Mouse (Mus musculus) hindbrain, embryonic 10.5 days (tissue): ENCODE data around the gene Hddc3. TPM values are rescaled to one million over a fixed set of nuclear protein-coding genes. Genes with fewer than 3 reads are reported as not detected.
A peak's percentile ranks its signal among the peaks of the same experiment; 100 is the strongest.

ENCODE experiments used
- DNase-seq: peaks from one replicate; pipeline ENCODE4 v3.0.0-alpha.2; 2017; ENCODE audit warnings: low spot score
- H3K27ac ChIP-seq: fragments of 300-500 bp; sonication (generic); 2 replicates; pipeline ENCODE4 v1.5.1; 2016; ENCODE audit warnings: mild to moderate bottlenecking, moderate library complexity
- H3K27me3 ChIP-seq: fragments of 300-500 bp; sonication (generic); 2 replicates; pipeline ENCODE4 v1.6.1; 2016; ENCODE audit warnings: mild to moderate bottlenecking; ENCODE audit not compliant: poor library complexity, insufficient read depth, severe bottlenecking
- H3K36me3 ChIP-seq: fragments of 300-500 bp; sonication (generic); 2 replicates; pipeline ENCODE4 v1.6.1; 2016; ENCODE audit warnings: mild to moderate bottlenecking, moderate library complexity
- H3K4me1 ChIP-seq: fragments of 300-500 bp; sonication (generic); replicated peaks from 2 replicates; pipeline ENCODE4 v1.6.1; 2016; ENCODE audit warnings: mild to moderate bottlenecking
- H3K4me3 ChIP-seq: fragments of 300-500 bp; sonication (generic); 2 replicates; pipeline ENCODE4 v1.5.1; 2016; ENCODE audit warnings: mild to moderate bottlenecking, moderate library complexity
- H3K9me3 ChIP-seq: fragments of 300-500 bp; sonication (generic); 2 replicates; pipeline ENCODE4 v1.6.1; 2016; ENCODE audit warnings: mild to moderate bottlenecking, moderate library complexity
- WGBS: fragments of 180-500 bp; shearing (Covaris S2); methylation state at CpG from one replicate; pipeline ENCODE4 v1.1.7; 2016; 5-methylcytosine and 5-hydroxymethylcytosine counted together
- polyA plus RNA-seq: library from polyadenylated mRNA; unstranded; fragments of >200 nt; fragmentation: Nextera tagmentation; extraction: Ambion mirVana; gene quantifications from 2 replicates; pipeline ENCODE4 v1.2.1, GENCODE M21; 2016

Gene Hddc3
- polyA plus RNA-seq, 1 experiment from 2014 or later, result 19.6 TPM

GRCm38 (mm10) chr7:80373850-80374249 is 30.9 kb downstream of the Hddc3 start:
- DNase-seq, result no peak
- WGBS, result 86% methylated on average over 12 of the region's 12 CpGs

DNA sequence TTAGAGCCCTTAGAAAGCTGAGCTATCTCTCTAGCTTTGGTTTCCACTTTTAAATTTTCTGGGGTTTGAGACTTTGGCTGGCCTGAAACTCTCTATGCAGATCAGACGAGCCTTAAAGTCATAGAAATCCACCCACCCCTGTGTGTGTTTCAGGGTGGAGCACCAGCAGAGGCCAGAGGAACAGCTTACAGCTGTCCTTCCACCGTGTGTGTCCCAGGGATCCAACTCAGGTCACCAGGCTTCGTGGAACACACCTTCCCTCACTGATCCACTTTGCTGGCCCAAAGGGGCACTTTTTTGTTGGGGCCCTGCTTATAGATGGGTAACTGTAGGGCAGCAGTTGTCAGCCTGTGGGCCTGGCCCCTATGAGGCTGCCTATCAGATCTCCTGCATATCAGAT is 31.4 kb downstream of the Hddc3 start:
- no peak overlapping the region for H3K4me3 ChIP-seq
- peaks cover 26% of the 10 kb centered on the region for H3K4me1 ChIP-seq
- peaks cover 5% of the 10 kb centered on the region; the same call in 1 of the 2 replicates for H3K27me3 ChIP-seq
- no peak for DNase-seq
- H3K27ac ChIP-seq, result no peak overlapping the region
- H3K9me3 ChIP-seq, result no peaks in the 10 kb centered on the region
- no peaks in the 10 kb centered on the region for H3K36me3 ChIP-seq
- 65% methylated on average over 3 of the region's 3 CpGs for WGBS

More at GRCm38 (mm10) chr7:80373850-80374249, 30.9 kb downstream of the Hddc3 start:
- no peak overlapping the region for H3K27ac ChIP-seq
- peaks cover 5% of the 10 kb centered on the region; the same call in 1 of the 2 replicates for H3K27me3 ChIP-seq
- H3K36me3 ChIP-seq, result no peaks in the 10 kb centered on the region
- no peak overlapping the region for H3K4me3 ChIP-seq
- peaks cover 30% of the 10 kb centered on the region for H3K4me1 ChIP-seq
- no peaks in the 10 kb centered on the region for H3K9me3 ChIP-seq

DNA sequence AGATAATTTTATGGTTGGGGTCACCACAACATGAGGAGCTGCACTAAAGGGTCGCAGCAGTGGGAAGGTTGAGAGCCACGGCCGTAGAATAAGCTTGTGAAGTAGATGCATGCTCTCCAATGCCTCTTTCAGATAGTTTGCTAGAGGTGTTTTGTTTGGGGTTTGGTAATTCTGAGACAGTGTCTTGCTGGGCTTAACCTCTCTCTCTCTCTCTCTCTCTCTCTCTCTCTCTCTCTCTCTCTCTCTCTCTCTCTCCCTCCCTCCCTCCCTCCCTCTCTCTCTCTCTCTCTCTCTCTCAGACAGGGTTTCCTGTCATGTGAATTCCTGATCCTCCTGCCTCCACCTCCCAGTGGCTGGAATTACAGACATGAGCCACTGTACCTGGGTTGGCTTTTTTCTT is 31.8 kb downstream of the Hddc3 start:
- peaks cover 22% of the 10 kb centered on the region for H3K4me1 ChIP-seq
- H3K27ac ChIP-seq, result no peak overlapping the region
- no peak for DNase-seq
- 90% methylated on average over 3 of the region's 3 CpGs for WGBS
- peaks cover 4% of the 10 kb centered on the region; the same call in 1 of the 2 replicates for H3K36me3 ChIP-seq
- H3K9me3 ChIP-seq, result no peaks in the 10 kb centered on the region
- no peak overlapping the region for H3K4me3 ChIP-seq
- H3K27me3 ChIP-seq, result peaks cover 5% of the 10 kb centered on the region; the same call in 1 of the 2 replicates

DNA sequence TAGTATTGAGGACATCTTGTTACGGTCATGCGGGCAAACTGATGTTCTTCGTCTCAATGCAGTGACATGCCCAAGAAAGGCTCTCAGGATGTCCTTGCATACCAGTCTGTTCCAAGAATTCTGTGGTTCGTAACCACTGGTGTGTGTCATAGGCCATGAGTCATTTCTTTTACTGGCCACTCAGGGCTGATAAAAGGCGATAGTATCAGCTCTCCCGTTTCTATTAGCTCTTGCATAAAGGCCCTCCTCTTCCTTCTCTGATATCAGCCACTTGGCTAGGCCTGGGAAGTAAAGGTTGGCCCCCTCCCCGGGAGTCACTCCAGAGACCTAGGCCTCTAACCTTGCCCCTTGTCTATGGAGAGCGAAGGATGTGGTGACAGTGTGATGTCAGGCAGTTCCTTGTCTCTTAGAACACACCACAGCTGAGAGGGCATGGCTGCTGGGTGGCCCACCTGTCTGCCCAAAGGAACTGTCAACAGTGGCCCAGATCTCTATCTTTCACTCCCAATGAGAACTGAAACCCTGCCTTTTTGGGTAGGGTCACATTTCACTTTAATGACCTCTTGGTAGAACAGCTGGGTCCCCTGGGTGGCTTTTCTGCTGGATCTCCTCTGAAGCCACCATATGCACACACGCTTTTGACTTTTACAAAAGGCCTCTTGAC is 32.6 kb downstream of the Hddc3 start:
- DNase-seq, result no peak
- Histone ChIP-seq H3K4me3 (no peak overlapping the region), H3K9me3 (no peaks in the 10 kb centered on the region), H3K4me1 (peaks cover 14% of the 10 kb centered on the region), H3K36me3 (peaks cover 7% of the 10 kb centered on the region; the same call in 1 of the 2 replicates), H3K27ac (no peak overlapping the region), H3K27me3 (peaks cover 12% of the 10 kb centered on the region; the same call in 1 of the 2 replicates)
- WGBS, result 86% methylated on average over 9 of the region's 9 CpGs

- H3K27me3 ChIP-seq, result peaks cover 19% of the 10 kb centered on the region
- no peak overlapping the region for H3K27ac ChIP-seq
- no peaks in the 10 kb centered on the region for H3K9me3 ChIP-seq
- peaks cover 11% of the 10 kb centered on the region; the same call in 1 of the 2 replicates for H3K36me3 ChIP-seq
- H3K4me3 ChIP-seq, result no peak overlapping the region
- H3K4me1 ChIP-seq, result peaks cover 12% of the 10 kb centered on the region
- DNase-seq, result no peak
- 75% methylated on average over 10 of the region's 10 CpGs for WGBS
Observed at GRCm38 (mm10) chr7:80376192-80376591, 33.3 kb downstream of the Hddc3 start.

GRCm38 (mm10) chr7:80377471-80377870 is 34.6 kb downstream of the Hddc3 start:
- 37% methylated on average over 6 of the region's 6 CpGs for WGBS
- Histone ChIP-seq H3K27me3 (peaks cover 32% of the 10 kb centered on the region), H3K27ac (no peak overlapping the region), H3K4me3 (no peak overlapping the region), H3K36me3 (peaks cover 15% of the 10 kb centered on the region), H3K9me3 (no peaks in the 10 kb centered on the region), H3K4me1 (peaks cover 15% of the 10 kb centered on the region)
- peak; percentile 74 for DNase-seq

DNA sequence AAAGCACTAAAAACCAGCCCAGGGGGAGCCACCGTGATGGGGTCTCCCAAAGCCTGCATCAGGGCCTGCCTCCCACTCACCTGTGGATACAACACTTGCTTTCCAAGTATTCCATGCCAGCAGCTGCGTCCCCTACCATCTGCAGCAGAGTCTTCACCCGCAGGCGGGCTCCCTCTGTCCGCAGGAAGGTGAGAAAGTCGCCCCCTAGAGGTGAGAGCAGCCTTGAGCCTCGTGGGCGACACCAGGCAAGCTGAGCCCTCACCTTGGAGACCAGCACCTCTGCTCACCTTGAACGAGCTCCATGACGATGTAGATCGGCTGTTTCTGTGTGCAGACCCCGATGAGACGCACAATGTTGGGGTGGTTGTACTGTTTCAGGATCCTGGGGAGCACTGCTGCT is 36.6 kb downstream of the Hddc3 start:
- Histone ChIP-seq H3K27me3 (peaks cover 38% of the 10 kb centered on the region), H3K4me3 (no peak overlapping the region), H3K4me1 (peaks cover 23% of the 10 kb centered on the region), H3K27ac (no peak overlapping the region), H3K9me3 (no peaks in the 10 kb centered on the region), H3K36me3 (peaks cover 24% of the 10 kb centered on the region)
- peak; percentile 42 for DNase-seq
- 59% methylated on average over 13 of the region's 13 CpGs for WGBS

DNA sequence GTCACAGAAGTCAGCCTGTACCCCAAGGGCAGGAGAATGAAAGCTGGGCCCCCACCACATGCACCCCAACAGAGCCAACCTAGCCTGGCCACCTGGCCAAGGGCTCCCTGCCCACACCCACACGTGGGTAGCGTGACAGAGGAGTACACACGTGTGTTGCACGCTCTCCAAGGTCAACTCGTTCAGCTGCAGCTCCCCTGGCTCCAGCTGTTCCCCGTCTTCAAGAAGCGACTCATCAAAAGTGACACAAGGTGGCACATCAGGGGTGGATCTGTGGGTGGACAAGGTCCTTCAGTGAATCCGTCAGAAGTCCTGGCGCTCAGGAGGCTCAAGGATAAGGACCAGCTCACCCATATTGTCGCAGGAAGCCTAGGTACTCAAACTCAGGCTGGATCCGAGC is 40.0 kb downstream of the Hddc3 start:
- Histone ChIP-seq H3K27me3 (peaks cover 53% of the 10 kb centered on the region), H3K27ac (no peak overlapping the region), H3K36me3 (peaks cover 24% of the 10 kb centered on the region), H3K4me1 (peaks cover 28% of the 10 kb centered on the region), H3K4me3 (no peak overlapping the region), H3K9me3 (no peaks in the 10 kb centered on the region)
- no peak for DNase-seq
- 73% methylated on average over 11 of the region's 11 CpGs for WGBS

DNA sequence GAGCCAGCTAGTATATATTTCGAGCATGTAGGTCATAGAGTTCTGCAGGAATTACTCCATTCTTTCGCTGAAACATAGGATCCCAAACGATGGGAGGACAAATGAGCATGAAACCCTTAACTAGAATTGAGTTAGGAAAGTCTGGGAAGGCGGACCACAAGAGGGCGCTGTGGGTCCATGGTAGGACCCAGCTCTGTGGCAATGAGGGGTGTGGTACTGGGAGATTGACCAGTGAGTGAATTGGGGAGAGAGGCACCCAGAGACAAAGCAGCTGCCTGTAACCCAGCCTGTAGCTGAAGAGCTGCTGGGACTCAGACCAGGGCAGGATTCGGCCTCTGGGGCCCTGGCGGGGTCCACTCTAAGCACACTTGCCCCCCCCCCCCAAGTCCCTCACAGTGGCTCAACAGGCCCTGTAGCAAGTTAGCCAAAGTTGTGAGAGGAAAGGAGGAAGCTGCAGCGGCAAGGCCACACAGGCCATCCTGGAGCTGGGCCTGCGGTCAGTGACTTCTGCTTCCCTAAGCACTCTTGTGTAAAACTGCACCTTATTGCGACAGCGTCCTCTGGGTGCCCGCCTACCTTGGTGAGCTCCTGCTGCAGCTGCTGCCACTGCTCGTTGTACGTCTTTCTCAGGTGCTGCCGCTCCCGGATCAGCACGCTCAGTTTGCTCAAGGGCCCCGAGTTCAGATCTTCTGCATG is 43.5 kb downstream of the Hddc3 start:
- 34% methylated on average over 18 of the region's 18 CpGs for WGBS
- H3K27ac ChIP-seq, result peak overlapping the region; percentile 89
- H3K4me3 ChIP-seq, result peak overlapping the region; percentile 49
- peaks cover 35% of the 10 kb centered on the region for H3K36me3 ChIP-seq
- DNase-seq, result peak; percentile 92
- peaks cover 38% of the 10 kb centered on the region for H3K27me3 ChIP-seq
- peaks cover 37% of the 10 kb centered on the region for H3K4me1 ChIP-seq
- no peaks in the 10 kb centered on the region for H3K9me3 ChIP-seq

DNA sequence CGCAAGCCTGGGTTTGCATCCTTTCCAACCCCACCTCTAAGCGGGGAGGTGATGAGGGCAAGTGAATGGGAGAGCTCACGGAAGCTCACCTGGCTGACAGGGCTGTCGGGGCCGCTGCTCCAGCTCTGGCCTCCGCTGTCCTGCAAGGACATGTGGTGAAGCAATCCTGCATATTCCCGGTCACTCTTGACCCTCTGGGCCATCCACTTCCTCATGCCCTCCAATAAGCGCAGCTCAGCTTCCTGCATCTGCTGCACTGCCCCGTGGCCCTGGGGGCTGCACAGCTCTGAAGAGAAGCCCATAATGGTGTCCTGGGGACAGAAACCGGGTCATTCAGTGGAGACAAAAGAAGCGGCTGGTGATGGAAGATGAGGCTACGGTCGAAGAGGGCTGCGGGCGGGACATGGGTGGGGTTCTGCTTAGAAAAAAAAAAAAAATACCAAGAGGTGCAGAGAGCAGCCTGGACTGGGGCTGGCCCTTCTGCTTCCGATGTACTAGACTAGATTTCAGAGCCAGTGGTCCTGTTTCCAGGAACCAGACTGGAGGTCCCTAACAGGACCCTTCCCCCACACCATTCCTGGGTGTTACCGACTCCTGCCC is 44.2 kb downstream of the Hddc3 start:
- peak overlapping the region; percentile 49 for H3K4me3 ChIP-seq
- H3K27me3 ChIP-seq, result peaks cover 30% of the 10 kb centered on the region
- DNase-seq, result peak; percentile 47
- 22% methylated on average over 17 of the region's 17 CpGs for WGBS
- no peaks in the 10 kb centered on the region for H3K9me3 ChIP-seq
- peaks cover 37% of the 10 kb centered on the region for H3K4me1 ChIP-seq
- peak overlapping the region; percentile 89 for H3K27ac ChIP-seq
- H3K36me3 ChIP-seq, result peaks cover 42% of the 10 kb centered on the region

DNA sequence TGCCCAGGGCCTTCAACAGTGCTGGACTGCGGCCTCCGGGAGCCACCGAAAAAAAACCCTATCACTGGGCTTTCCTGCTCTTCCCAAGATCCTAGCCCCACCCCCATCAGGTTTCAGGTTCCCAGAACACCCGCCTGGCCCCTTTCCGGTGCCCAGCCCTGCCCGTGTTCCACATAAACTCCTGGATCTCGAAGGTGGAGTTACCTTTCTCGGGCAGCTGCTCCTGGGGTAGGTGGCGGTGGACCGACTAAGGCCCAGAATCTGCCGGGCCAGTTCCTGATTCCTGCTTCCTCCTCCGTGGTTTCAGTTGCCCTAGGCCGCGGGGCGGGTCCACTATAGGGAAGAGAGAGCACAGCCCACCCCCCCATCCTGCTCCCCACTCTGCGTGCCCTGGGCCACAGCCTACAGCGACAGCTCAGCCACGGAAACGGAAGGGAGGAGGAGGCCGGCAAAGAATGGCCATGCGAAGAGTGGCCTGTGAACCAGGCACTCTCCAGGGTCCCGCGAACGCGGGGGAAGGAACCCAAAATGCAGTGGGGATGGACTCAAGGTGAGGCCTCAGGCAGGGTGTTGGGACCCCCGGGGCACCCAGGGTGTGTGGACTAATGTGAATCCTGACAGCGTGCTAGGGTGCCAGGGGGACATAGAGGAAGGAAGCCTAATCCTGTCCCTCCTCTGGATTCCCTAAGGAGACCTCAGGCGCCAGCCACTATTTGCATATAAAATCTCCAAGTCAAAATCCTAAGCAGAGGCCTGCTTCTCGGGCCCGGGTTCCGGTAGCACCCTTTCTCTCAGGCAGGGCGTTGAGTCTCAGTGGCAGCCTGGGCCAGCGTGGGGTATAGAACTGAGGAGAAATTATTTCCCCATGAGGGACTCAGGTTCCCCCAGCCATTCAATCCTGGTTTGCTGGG is 45.0 kb downstream of the Hddc3 start, which contains the start of gene Fes:
Gene Fes, minus strand, starts transcription at position 314 of the 911 bp plus-strand sequence.
- no peaks in the 10 kb centered on the region for H3K9me3 ChIP-seq
- H3K4me1 ChIP-seq, result peaks cover 29% of the 10 kb centered on the region
- peak within 1 kb of the TSS; percentile 49 for H3K4me3 ChIP-seq
- H3K27ac ChIP-seq, result peak within 1 kb of the TSS; percentile 89
- peaks cover 42% of the 10 kb centered on the region for H3K36me3 ChIP-seq
- H3K27me3 ChIP-seq, result peaks cover 23% of the 10 kb centered on the region
- 6% methylated on average over 33 of the region's 33 CpGs for WGBS
- peak; percentile 58 for DNase-seq

DNA sequence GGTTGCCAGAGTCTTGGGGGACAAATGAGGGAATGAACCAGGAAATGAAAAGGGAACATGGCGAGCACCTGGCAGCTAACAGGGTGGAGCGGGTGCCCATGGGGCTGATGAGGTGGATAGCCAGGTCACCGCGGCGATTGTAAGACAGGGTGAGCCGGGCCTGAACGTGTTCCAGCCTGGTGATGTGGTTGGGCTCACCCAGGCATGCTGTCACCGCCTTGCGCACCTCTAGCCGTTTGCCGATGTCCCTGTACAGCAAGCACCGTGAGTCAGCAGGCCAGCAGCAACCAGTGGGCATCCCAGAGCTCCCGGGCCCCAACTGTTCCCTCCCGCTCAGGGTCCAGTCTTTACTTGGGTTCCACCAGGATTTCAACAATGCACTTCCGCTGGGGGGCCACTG is 49.2 kb downstream of the Hddc3 start:
- Histone ChIP-seq H3K4me1 (peaks cover 17% of the 10 kb centered on the region), H3K27ac (no peak overlapping the region), H3K9me3 (no peaks in the 10 kb centered on the region), H3K36me3 (peaks cover 75% of the 10 kb centered on the region), H3K4me3 (no peak overlapping the region), H3K27me3 (peaks cover 9% of the 10 kb centered on the region)
- 95% methylated on average over 15 of the region's 15 CpGs for WGBS
- DNase-seq, result no peak
